Mouse (Mus musculus): ENCODE results near the gene Gm9745. TPM values are rescaled to one million over a fixed set of nuclear protein-coding genes. Genes with fewer than 3 reads are reported as not detected.
"Not testable (repeated sequence)": the region's sequence is repeated elsewhere in the genome, so short reads cannot be mapped to it uniquely, and the experiment has no call there.

The Gm9745 gene
- total RNA-seq, 2 experiments from 2014 or later, result not detected

DNA sequence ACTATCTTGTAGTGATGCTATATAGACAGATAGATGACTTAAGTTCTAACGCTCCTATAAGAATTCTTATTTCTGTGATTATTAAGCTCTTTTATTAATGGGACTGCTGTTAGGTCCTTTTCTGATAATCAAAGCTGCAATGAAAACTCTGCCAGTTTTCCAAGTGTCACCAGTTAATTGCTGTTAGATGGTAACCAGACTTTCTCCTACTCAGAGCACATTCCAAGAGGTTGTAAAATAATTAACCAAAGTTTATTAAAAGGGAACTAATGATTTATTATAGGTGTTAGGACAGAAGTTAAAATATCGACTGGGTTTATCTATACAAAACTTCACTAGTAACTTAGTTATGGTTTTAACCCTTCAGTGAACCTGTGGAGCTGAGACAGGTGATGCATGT lies 42.0 kb downstream of the Gm9745 start:
- not testable (repeated sequence) for DNase-seq

Small RNA genes lying within 50 kb of the gene (microRNA-seq; reads per million reads assigned to microRNA genes)
- 0 reads per million in 2 experiments for gene Gm22750 (ENCODE audit: borderline replicate concordance in 2 of 2)

Other genes starting within 250 kb of the Gm9745 start
- 10 to 100 TPM; 24.7 to 33.0 TPM for gene Wdr37, start 76.3 kb downstream of the Gm9745 start, total RNA-seq (2021)
- gene Idi1, start 62.7 kb downstream of the Gm9745 start, total RNA-seq (2021), result 1 to 10 TPM; 4.5 to 5.3 TPM
- gene Idi2, start 4.6 kb upstream of the Gm9745 start, total RNA-seq (2021), result not detected
- 10 to 100 TPM; 35.9 to 38.1 TPM for gene Gtpbp4, start 47.9 kb upstream of the Gm9745 start, total RNA-seq (2021)
- gene Larp4b, start 145.7 kb upstream of the Gm9745 start, total RNA-seq (2021), result 10 to 100 TPM; 66.1 to 69.8 TPM

Data from gastrocnemius, postnatal 25 days (tissue).